Mouse (Mus musculus): ENCODE measurements at regions not wholly inside any gene's neighbourhood (a gene's known extent, or its start where the extent isn't known, plus 50 kb on each side); places are given as distances from the start of the nearest gene placed in this dataset.

DNA sequence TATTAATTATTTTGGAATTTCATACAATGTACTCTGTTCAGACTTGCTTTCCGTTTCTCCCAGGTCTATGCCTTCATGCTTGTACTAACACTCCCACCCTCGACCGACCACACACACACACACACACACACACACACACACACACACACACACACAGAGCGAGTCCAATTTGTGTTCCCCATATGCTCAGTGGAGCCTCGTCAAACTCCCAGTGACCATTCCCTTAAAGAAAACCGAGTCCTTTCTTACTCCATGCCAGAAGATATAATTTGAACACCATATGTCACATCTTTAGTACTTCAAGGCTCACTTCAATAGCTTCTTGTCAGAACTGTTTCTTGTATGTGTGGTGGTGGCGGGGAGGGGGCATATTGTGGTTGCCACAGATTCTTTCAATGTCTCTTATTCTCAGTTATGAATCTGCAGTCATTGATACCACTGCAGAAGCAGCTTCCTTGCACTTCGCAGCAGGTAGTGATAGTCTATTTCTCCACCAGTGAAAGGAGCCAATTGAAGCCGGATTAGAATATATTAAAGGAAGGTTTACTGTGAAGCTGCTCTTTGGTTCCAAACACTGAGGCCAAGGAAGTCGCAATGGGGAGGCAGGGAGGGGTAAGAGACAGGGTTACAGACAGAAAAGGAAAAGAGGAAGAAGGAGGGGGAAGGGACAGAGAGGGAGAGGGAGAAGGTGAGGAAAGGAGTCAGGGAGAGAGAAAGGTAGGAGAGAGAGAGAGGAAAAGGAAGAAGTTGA is 672.3 kb downstream of the Vgll3 start:
- no peak for DNase-seq (ENCODE audit: low spot score in 2 of 2)

DNA sequence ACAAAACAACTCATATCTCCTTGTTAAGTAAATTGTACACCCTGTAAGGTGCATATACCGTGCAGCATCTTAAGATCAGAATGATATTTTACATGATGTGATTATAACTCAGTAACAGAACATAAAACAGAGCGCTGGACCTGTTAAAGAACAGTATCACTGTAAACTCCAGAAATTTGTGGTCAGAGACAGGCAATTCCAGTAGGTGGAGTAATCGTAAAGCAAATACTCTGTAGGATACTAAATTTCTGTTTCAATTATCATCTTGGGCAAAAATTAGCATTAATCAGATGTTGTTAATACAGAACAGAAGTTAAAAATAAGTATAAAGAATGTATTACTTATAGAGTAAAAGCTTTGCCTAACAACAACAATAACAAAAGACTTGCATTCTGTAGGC is 680.5 kb downstream of the Vgll3 start:
- DNase-seq (ENCODE audit: low spot score in 2 of 2): peak in 1 of 2 experiments; percentile 34
